Mouse (Mus musculus) c-Kit-positive CD71-positive TER-119-negative erythroid progenitor cells, embryonic 14.5 days (primary cell): Measurements from ENCODE around the gene Nme7.

ENCODE experiments used
- DNase-seq: peaks from one replicate; pipeline ENCODE4 v3.0.0-alpha.2; 2013; ENCODE audit warnings: low read depth

Nme7 gene

DNA sequence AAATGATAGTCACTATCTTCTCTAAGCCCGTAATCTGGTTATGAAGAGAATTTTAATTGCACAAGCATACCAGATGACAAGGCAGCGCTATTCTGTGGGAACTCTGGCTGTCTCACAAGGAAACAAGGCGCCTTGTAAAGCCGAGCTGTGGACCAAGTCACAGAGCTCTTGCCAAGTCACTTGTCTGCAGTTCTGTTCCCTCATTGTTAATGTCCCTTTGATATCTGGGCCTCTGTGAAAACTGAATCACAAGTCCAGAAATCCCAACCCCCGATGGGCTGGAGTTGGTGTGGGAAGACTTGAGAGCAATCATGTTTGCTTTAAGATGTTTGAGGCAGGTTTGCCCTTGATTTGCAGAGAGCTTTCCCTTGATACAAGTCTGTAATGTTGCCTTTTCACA is 16.8 kb downstream of the Nme7 start:
- no peak for DNase-seq

DNA sequence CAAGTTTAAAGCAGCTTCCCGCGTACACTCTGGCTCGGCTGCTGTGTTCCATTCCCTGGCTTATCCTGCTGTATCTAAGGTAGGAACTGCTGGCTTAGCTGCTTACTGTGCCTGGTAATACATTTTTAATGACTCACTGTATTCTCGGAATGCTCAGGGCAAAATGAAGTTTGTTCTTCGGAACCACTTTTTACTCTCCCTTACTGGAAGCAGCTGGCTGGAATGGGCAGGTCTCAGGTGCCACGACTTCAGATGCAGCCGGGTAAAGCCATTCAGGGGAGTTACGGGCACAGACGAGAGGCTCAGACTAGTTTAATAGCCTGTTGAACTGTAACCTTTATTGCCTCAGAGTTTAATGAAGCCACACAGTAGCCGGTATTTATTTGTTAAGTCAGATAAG is 17.5 kb downstream of the Nme7 start:
- no peak for DNase-seq

DNA sequence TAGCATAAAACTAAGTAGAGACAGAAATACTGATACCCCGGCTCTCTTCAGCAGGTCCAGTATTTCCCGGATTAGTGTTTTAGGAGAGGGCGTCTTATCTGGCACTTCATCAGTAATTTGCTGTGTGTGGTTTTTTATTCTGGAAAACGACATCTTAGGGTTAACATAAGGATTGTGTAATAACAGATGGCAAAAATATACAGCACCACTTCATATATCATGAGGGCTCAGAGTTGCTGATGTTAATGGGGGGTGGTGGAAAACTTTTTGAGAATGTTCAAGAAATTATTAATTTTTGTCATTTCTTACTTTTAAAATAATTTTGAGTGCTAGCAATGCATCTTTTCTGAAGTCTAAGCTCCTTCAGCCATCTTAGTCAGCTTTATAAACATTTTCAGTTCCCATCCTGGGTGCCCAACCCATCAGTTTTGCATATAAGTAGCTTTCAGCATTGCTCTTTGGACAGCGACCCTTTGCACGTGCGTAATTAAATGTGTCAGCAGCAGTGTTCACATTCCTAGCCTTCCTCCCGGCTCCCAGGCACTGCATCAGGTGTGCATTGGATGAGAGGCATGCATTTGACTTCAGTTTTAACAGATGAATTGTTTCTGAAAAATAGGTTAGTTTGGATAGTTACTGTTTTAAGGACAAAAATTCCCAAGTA is 19.2 kb downstream of the Nme7 start:
- DNase-seq: no peak

DNA sequence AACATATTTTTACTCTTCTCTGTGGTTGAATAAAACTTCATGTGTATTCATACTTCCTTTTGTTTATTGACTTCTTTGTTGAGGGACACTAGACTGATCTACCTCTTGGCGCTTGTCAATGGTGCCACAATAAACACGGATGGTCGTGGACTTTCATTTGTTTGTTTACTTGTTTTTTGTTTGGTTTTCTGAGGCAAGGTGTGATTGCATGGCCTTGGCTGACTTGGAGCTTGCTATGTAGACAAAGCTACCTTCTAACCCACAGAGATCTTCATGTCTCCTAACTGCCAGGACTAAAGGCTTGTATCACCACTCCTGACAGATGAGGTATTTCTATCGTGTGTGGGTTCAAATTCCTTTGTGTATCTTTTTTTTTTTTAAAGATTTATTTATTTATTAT is 20.3 kb downstream of the Nme7 start:
- DNase-seq: no peak

DNA sequence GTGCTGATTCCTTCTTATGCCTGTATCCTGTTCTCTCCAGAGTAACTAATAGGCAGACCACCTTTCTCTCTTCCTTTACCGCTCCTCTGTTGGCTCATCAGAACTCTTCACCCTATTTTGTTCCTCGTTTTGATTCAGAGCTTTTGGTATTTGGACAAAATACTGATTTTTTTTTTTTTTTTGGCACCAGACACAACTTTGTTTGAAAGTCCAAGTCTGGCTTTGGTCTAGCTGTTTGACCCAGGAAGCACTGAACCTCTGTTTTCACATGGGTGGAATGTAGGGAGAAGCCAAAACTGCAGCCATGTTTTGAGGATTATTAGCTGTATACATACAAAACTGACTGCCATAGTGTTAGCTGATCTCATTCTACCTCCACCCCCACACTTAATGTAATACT is 21.0 kb downstream of the Nme7 start:
- DNase-seq: no peak

DNA sequence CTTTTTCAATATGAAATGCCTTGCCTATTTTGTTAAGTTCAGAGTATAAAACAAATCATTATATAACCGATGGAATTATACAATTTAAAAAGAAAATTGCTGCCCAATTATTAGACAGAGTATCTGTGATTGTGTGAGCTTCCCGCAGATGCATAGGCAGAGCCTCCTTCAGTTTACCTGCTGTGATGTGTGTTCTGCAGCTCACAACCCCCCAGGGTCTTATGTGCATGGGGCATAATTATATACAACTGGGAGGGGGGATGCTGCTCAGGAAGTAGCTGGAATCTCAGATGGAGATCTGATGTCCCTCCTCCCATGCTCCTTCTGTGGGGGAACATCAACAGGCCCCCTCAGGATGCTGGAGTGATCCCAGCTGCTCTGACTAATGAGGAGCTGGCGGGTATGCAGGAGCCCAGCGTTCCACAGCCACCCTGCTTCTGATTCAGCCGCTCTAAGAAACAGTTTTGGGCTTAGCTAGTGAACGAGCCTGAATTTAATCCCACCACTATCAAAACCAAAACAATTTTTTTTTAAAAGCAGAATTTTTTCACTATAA is 22.8 kb downstream of the Nme7 start:
- no peak for DNase-seq

DNA sequence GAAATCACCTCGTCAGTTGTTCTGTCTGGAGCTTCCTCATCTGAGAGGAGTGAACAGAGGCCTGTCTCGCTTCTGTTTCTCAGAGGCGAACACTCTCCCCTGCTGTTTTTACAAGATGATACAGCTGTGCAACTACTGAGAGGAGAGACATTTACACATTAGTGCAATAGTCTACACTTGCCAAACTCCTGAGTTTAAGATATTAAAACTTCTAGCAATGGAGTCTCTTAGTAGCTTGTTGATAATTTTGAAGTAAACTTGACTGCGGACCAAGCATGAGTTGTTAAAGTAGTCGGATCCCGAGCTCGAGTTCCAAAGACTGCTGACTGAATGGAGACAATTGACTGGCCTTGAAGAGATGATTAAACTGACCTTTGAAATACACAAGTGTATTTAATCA is 23.8 kb downstream of the Nme7 start:
- DNase-seq: no peak

DNA sequence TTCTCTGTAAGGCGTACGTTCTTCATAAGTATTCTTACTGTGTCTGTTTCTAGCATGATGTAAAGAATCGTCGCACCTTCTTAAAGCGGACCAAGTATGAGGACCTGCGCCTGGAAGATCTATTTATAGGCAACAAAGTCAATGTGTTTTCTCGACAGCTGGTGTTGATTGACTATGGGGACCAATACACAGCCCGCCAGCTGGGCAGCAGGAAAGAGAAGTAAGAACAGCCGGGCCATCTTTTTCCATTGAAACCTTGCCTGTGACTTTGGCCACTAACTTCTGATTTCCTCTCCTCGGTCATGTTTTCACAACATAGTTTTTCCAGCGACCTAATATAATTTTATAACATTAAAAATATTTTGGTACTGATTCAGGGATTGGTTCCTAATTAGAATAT is 28.6 kb downstream of the Nme7 start:
- DNase-seq: no peak

DNA sequence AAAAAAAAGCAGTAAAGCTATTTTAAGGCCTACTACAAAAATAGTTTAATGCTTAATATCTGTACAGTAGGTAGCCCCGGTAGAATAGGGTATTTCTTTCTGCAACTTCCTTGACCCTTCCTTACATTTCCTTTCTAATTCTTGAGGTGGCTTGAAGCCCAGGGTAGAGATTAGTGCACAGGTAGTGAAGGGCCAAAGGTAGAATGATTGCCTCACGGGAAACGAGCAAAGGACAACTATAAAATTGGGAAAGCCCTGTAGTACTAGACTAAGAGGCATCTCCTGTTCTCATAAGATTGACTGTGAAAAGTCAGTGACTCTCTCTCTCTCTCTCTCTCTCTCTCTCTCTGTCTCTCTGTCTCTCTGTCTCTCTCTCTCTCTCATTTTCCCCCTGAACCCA is 31.5 kb downstream of the Nme7 start:
- no peak for DNase-seq

DNA sequence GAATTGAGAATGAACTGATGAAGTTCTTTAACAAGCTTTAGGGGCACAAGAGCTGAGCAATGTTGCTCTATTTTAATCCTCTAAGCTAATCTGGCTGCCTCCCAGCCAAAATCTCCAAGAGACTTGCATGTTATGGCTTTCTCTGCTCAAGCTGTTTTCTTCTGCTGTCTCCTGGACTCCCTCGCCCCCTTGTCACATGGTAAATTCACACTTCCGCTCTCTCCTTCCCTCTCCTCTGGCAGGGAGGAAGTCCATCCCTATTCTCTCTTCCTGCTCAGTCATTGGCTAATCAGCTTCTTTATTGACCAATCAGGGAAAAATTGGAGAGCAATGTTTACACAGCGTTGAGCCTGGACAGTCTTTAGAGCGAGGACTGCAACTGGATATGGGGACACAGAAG is 31.9 kb downstream of the Nme7 start:
- no peak for DNase-seq

DNA sequence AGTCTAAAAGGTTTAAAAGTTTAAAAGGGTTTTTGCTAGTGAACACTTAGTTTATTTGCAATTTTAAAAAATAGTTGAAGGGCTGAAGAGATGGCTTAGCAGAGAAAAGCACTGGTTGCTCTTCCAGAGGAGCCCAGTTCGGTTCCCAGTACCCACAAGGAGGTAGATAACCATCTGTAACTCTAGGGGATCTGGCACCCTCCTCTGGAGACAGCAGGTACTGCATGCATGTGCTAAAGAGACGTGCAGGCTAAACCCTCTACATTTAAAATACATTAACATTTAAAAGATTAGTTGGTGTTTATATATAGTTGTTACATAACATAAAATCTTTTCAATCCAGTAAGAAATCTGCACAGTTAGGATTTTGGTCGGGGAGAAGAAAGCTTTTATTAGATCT is 38.2 kb downstream of the Nme7 start:
- peak; percentile 22 for DNase-seq

DNA sequence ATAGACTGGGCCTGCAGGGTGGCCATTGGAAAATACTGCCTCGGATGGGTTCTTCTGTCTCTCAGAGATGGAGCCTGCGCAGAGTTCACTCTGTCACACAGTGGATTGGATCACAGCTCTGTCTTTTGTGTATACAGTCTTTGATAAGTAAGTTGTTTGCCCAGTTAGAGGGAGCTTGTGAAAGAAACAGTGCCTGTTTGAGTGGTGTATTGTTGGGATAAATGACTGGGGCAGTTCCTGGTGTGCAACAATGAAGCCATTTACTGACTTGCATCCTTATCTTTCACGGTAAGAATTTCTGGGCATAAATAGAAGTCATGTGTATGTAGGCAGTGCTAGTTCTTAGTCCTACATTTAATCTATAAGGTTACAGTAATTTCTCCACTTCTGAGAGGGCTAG is 49.5 kb downstream of the Nme7 start:
- DNase-seq: no peak

DNA sequence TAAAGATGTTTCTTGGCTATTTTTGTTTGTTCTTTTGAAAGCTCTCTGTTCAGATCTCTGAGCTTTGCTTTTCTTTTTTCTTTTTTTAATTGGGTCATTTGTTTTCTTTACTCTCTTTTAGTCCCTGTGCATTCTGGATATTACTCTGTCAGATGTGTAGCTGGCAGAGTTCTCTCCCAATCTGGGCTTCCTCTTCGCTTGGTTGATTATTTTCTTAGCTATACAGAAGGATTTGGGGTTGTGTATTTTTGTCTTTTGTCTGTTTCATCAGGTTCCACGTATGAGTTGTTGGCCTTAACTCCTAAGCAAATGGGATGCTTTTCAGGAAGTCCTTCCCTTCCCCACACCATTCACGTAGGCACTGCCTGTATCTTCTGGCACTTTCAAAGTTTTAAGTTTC is 54.1 kb downstream of the Nme7 start:
- no peak for DNase-seq

DNA sequence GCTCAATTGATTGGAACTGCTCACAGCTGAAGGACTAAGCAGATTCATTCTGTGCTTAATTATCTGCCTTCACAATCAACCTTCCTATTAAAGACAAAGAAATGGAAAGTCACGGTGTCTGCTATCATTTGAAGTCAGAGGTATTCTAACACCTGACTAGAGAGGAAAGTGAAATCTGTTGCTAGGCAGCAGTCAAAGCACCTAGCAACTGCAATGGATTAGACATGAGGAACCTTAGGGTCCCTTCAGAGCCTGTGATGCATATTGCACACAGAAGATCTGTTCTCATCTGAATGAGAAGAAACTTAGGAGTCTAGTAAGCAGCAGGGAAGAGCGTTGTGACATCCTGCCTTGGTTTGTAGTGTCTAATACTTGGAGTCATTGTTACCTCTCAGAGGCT is 58.1 kb downstream of the Nme7 start:
- no peak for DNase-seq

DNA sequence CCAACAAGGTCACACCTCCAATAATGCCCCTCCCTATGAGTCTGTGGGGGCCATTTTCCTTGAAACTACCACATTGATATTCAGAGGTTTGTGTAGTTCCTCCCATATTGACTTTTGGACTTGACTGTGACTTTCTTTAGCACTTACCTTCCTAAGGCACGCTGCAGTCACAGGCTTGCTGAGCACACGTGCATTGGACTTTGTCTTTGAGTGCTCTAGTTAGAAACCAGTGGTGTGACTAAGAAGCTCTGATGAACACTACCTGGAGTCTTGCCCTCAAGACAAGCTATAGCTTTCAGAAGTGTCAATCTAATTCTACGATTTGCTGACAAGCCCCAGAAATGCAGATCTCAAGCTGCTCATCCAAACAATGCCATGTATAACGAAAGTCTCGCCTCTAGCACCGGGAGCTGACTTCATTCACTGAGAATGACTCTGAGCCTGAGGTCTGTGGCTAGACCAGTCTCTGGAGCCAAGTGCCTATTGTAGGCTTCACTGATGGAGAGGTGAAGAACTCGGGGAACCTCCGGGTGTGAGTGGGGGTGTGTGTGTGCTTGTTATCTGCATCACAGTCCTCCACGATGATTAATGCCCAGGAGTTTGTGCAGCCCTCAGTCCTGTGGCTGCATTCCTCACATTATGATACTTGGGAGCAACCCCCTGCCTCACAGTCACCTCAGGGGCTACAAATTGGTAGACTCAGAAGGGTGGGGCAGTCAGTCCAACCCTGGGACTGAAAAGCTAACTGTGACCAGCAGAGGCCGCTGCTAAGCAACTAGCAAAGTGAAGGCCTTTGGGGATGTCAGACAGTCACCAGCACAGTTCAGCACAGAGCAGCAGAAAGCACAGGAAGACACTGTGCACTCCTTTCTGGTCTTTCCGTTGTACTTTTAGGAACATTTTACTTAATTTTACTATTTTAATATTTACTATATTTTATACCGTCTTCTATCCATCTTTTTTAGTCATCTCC is 62.5 kb downstream of the Nme7 start:
- peak; percentile 41 for DNase-seq

DNA sequence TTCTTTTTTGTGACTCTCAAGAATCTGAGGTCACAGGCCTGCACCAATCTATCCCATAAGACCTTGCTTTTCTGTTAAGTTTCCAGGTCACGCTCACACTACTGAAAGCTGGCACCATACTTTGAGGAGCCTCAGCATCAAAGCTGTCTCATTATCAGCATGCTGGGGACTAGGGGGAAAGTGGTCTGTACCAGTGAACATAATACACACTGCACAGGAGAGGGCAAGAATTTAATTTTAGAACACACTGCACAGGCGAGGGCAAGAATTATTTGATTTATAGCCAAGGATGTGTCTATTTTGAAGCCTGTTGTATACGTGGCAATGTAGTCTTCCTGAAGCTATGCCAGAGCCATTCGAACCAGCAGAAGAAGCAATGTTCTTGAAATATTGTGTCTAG is 64.2 kb downstream of the Nme7 start:
- no peak for DNase-seq

DNA sequence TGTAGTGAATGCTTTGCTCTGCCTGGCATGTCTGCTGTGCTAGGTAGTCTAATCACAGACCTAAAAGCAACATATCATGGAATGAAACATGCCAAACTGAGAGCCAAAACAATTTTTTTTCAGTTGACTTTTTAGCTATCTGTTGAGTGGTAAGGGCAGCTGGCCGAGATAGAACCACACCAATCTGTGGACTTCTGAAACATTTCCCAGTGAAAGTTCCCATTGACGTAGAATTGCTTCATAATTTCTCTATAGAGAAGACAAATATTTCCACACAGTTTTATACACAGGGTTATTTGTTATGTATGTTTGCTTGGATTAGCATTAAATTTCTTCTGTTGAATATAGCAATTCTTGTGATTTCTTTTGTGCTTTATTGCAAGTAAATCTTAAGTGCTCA is 65.9 kb downstream of the Nme7 start:
- no peak for DNase-seq

DNA sequence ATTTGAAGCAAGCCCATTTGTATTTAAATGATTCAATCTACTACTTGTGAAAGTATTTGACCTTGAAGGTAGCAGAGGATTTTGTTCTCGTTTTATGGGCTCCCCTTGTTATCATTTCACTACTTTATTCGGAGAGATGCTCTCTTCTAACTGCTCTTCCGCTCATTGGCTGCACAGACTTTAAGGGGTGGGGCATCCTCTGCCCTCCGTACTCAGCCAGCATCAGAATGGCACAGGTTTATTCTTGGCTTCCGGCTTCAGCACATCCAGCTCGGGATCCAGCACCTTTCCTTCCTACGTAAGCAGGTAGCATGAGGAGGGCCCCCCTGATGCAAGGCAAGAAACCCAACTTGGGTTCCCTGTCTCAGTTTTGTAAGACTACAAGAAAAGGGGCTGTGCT is 69.1 kb downstream of the Nme7 start:
- DNase-seq: no peak

DNA sequence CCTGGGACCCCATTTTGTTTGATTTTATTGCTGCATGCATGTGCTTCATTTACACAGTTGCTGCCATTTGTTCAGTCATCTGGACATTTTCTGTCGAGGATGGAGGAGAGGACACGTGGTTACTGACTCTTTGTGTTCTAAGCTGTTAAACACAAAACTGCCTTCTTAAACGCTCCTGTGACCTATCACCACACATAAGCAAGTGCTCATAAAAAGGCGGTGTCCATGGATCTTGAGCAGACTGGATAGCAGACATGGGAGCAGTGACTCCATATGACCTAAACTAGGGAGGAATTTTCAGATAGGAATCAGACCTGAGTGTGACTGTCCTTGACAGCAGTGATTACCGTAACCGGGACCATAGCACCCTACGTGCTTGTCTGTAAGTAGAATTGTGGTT is 70.1 kb downstream of the Nme7 start:
- no peak for DNase-seq

DNA sequence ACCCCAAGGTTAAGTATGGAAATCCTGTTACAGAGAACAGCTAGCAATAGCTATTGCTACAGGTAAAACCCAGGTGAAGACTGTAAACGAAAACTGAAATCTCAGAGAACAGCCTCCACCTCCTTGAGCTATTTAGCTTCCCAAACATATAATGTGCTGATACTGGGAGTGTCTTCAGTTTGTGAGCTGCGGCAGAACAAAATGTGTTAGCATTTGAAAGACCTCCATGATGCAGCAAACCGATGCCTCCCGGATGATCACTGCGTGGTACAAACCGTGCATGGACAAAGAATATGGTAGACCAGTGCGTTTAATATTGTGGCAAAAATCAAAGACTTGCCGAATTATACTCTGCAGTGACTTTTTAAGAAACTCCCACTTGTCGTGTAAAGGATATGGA is 71.7 kb downstream of the Nme7 start:
- no peak for DNase-seq

DNA sequence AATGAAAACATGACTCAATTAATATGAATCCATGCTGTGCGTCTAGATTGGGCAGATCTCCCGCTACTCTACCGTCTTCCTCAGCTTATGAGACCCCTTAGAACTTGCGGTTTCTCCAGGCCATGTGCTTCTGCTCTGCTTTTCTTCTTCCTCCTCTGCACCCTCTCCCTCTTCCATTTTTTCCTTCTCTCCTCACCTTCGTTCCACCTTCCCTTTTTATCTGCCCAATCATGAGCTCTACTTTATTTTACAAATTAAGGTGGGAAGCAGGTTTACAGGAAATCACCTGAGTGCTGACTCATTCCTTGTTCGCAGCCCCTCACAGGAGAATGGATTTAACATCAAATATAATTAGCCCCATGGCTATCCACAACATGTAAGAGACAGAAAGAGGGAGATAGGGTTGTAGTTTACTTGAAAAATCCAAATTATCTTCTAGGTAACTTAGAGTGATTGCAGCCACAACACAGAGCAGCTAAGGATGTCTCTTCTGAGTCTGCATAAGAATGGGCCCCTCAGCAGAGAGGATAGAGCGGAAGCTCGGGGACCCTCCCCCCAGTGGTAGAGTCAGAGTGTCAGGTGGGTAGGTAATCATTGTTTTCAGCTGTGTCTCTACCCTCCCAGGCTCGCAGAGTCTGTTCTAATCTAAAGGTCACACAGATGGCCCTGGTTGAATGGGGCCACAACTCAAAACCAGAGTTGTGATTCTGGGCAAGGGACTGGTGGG is 73.0 kb downstream of the Nme7 start:
- no peak for DNase-seq

DNA sequence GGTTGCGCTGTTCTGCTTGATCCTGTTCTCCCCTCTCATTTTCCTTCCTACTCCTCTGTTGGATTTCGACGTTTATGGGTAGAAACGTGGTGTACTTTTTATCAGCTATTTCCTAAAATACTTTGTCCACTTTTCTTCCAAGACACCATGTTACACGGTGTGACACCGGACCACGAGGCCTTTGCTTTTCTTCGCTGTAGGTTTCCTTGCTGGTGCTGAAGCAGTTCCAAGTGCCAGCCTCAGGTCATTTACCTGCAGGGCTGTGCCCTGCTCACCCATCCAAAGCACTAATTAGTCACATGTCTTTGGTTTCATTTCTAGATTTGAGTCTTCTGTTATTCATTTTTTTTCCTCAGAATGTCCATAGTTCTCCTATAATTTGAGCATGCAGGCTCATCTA is 79.7 kb downstream of the Nme7 start:
- no peak for DNase-seq

DNA sequence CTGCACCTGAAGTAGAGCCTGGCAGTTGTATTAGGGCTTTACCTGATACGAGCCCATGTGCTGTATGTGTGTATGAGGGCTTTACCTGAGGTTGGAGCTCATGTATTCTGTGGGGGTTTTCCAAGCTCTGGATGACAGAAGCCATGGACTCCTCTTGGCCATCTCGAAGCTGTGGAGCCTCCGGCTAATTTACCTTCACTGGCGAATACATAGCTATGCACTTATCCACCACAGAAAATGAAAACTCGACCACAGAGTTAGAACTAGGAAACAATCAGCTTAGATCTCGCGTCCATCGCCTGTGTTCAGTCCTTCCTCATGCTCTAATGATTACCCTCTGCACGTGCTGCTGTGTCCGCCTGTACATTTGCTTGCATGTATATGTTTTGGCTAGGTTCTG is 80.4 kb downstream of the Nme7 start:
- DNase-seq: no peak
